Mouse (Mus musculus): ENCODE measurements at regions not wholly inside any gene's neighbourhood (a gene's known extent, or its start where the extent isn't known, plus 50 kb on each side); places are given as distances from the start of the nearest gene placed in this dataset.

DNA sequence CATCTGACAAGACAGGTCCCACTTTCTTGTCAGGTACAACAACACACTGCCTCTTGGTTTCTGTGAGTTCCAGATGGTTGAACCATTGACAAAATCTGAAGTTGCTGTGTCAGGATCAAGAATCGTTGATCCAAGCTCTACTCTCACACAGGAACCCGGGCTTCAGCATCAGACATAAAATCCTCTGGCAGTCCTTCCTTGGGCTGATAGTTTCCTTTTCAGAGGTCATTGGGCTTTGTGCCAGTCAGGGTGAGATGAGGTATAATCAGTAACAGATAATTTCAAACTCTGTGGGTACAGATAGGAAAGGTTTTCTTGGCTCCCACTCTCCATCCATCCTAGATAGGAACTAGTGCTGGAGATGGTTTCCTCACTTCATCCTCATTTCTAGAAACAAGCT lies 649.5 kb downstream of the Defb40 start:
- no peak for ATAC-seq (ENCODE audit: insufficient number of reproducible peaks, low FRiP score, low TSS enrichment)

DNA sequence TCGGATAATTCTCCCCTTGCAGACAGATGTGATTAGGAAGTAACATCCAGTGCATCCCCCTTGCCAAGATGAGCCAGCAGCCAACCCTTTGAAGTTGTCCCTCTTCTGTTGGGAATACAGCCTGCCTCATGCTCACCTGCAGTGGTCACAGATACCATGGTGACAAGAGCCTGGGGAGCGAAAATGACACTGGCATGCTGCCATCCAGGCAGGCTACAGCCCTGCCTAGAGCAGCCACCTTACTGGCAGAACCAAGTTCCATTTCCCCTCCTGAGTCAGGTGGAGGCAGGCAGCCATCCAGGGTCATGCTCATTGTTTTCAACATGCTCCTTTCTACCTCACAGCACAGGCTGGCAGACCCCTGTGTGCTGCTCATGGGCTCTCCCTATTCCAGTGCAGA lies 661.6 kb downstream of the Defb40 start:
- ATAC-seq (ENCODE audit: insufficient number of reproducible peaks, low FRiP score, low TSS enrichment): no peak

DNA sequence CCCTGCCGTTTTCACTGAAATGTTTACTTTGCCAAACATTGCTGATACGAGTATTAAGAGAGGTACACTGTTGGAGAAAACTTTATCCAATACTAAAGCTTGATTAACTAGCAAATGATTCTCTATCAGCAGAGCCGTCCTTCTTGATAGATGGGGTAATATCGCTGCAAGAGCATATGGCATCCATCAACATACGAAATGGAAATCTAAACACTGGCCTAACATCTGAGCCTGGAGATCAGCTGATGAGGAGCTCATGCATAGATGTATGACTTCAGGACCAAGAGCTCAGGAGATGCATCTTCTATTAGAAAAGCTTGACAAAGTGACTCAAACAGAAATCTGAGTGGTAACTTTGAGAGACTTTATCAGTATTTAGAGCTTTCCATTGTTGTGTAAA lies 666.5 kb downstream of the Defb40 start:
- no peak for ATAC-seq (ENCODE audit: insufficient number of reproducible peaks, low FRiP score, low TSS enrichment)

DNA sequence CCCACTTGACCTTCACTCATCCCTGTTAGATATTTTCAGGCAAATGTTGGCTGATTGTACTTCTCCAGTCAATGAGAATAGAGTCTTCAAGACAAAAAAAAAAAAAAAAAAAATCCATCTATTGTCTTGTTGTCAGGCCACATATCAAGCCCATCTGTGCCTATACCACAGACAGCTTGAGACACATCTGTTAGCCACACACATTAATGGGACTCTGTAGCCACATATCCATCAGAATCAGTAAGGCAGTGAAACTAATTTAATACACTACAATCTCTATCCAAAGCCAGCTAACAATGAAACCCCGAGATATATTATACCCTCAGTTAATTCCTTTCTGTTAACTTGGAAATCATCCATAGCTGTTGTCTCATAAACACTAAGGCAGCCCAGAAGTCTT lies 667.1 kb downstream of the Defb40 start:
- ATAC-seq (ENCODE audit: insufficient number of reproducible peaks, low FRiP score, low TSS enrichment): no peak

- ATAC-seq (ENCODE audit: insufficient number of reproducible peaks, low FRiP score, low TSS enrichment): no peak
Measured at GRCm38 (mm10) chr8:18287536-18288237, 690.4 kb downstream of the Defb40 start.

GRCm38 (mm10) chr8:18279932-18280331 lies 698.1 kb downstream of the Defb40 start:
- ATAC-seq (ENCODE audit: insufficient number of reproducible peaks, low FRiP score, low TSS enrichment): no peak

DNA sequence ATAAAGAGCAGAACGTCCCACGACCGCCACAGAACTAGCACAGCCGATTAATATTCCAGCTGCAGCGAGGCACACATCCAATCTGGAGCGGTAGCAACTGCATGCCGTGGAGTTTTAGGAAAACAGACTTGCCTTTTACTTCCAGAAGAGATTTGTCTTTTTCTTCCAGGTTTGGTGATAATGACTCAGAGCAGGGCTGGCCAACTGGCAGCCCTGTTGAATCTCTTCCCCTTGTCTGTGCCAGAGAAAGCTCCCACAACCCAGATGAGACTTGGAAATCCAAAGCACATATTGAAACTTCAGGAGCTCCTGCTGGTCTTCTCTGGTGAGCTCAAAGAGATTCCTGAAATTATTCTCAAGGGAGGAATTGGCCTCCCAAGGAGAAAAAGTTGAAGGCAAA lies 709.8 kb downstream of the Defb40 start:
- ATAC-seq (ENCODE audit: insufficient number of reproducible peaks, low FRiP score, low TSS enrichment): no peak

GRCm38 (mm10) chr8:18258287-18258961 lies 719.6 kb downstream of the Defb40 start:
- no peak for ATAC-seq (ENCODE audit: insufficient number of reproducible peaks, low FRiP score, low TSS enrichment)

- no peak for ATAC-seq (ENCODE audit: insufficient number of reproducible peaks, low FRiP score, low TSS enrichment)
Measured at GRCm38 (mm10) chr8:18246299-18246698, 731.8 kb downstream of the Defb40 start.

- no peak for ATAC-seq (ENCODE audit: insufficient number of reproducible peaks, low FRiP score, low TSS enrichment)
Measured at GRCm38 (mm10) chr8:18217599-18217998, 760.5 kb downstream of the Defb40 start.

DNA sequence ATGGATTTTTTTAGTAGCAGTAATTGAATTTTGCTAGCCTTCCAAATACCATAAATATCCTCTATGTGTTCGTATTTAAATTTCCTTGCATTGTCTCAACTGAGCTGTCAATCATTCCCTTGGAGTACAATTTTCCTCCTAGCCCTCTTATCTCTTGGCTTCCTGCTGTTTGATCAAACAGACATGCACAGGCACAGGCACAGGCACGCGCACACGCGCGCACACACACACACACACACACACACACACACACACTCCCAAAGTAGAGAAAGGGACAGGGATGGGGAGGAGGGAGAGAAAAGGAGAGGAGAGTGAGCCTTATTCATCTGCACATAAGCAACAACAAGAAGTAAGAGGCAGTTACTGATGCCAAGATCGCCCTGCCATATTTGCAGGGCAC lies 760.9 kb downstream of the Defb40 start:
- no peak for ATAC-seq (ENCODE audit: insufficient number of reproducible peaks, low FRiP score, low TSS enrichment)

DNA sequence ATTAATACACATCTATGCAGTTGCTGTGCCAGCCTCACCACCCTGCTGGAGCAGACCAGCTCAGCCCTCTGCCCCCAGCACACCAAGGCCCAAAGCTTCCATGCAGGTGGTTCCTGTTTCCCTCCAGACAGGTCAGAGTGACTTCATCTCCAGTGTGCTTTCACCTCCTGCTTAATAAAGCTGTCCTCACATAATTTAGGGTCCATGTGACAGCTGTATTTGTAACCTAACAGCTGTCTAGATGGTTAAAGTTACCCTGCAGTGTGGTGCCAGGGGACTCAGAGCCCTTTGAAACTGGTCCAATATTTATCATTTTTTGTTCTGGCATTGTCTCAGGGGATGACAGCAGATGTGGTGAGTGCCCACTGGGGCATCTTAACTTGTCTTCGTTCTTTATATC lies 761.5 kb downstream of the Defb40 start:
- ATAC-seq (ENCODE audit: insufficient number of reproducible peaks, low FRiP score, low TSS enrichment): no peak

DNA sequence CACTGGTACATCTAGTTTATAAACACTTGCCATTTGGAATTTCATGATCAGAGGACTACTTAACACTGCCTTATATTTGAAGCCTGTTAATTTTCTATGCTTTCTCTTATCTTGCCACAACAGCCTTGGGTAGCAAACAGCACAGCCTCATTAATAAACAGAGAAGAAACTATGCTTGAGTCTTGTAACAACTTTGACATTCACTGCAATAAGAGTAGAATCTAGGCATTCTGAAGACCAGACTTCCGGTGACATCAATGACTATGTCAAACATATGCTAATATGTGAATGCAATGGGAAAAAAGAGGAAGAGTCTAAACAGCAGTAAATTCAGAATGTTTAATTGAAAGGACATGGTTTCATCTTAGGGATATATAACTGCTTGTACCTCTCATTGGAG lies 768.0 kb downstream of the Defb40 start:
- ATAC-seq (ENCODE audit: insufficient number of reproducible peaks, low FRiP score, low TSS enrichment): no peak

DNA sequence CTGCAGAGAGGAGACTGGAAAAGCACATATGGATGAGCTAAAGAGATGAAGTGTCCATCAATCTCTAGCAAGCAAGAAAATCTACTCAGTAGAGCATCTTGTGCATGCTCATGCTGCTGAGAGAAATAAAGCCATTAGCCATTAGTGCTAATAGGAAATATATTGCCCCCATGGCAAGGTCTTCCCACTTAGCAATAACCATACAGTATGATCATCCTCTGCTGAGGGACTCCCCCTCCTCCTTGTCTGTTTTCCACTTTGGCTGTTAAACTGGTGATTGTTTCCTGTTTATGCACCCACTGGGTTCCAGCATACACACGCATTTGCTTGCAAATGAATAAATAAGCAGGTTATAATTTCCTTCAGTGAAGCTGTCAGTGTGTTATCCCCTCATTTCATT lies 769.4 kb downstream of the Defb40 start:
- ATAC-seq (ENCODE audit: insufficient number of reproducible peaks, low FRiP score, low TSS enrichment): no peak

GRCm38 (mm10) chr8:18187486-18187885 lies 790.6 kb downstream of the Defb40 start:
- ATAC-seq (ENCODE audit: insufficient number of reproducible peaks, low FRiP score, low TSS enrichment): no peak

- ATAC-seq (ENCODE audit: insufficient number of reproducible peaks, low FRiP score, low TSS enrichment): no peak
Measured at GRCm38 (mm10) chr8:18175544-18176092, 802.4 kb downstream of the Defb40 start.

- no peak for ATAC-seq (ENCODE audit: insufficient number of reproducible peaks, low FRiP score, low TSS enrichment)
Measured at GRCm38 (mm10) chr8:18158619-18159018, 819.4 kb downstream of the Defb40 start.

DNA sequence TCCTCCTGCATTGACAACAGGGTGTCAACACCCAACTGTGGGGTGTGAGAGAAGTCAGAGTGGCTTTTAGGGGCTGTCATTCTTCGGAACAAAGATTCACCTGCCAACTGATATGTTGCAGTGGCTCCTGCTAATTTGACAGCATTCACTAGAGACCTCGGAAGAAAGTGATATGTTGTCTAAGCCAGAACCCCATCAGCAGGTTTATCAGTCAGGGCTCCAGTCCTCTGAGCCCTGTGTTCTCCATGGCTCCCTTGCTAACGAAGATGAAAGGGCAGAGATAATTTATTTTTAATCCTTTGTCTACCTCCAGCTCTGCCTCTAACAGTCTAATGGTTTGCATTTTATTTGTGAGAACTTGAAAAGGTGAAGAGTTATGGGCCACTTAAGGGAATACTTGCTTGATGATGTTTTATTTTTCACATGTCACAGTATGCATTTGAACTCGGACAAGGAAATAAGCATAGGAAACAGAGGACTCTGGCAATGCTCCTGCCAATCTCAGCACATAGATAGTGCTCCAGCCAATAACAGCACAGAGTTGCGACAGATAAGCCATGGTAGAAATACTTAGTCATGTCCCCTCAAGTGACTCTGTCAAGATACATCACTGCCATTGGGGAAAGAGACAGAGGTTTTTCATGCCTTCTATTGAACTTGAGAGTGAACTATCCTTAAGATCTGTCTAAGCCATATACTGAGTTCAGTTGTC lies 862.6 kb downstream of the Defb40 start:
- no peak for ATAC-seq (ENCODE audit: insufficient number of reproducible peaks, low FRiP score, low TSS enrichment)

DNA sequence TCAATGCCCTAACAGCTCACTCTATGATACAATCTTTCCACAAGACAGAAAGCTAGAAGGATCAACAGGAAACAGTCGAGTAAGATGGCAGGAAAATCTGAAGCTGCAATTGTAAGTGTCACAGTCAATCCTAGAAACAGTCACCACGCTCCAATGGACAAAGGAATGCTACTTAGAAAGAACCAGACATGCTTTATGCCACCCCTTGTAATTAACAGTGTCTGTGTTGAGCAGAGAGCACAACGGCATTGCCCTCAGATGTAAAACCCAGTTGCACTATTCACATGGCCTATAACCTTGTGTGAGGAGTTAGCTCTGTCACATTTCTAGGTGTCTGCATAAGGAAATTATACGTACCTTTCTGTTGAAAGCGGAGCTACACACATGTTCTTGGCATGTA lies 864.8 kb downstream of the Defb40 start:
- no peak for ATAC-seq (ENCODE audit: insufficient number of reproducible peaks, low FRiP score, low TSS enrichment)

DNA sequence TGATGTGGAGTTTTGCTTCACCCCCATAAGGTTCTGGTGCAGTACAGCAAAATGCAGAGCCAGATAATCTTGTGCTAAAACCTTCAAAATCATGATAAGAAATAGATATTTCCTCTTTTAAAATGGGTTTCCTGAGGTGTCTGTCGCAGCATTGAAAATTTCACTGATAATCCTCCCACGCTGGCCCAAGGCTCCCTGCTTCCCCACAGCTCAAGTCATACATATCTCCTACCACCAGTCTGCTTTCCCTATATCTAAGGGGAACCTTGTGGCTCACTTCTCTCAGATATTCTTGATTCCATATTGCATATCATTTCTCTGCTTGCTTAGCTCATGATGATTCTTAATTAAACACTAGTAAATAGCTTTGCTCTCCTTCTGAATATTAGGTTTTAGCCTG lies 868.6 kb downstream of the Defb40 start:
- no peak for ATAC-seq (ENCODE audit: insufficient number of reproducible peaks, low FRiP score, low TSS enrichment)

DNA sequence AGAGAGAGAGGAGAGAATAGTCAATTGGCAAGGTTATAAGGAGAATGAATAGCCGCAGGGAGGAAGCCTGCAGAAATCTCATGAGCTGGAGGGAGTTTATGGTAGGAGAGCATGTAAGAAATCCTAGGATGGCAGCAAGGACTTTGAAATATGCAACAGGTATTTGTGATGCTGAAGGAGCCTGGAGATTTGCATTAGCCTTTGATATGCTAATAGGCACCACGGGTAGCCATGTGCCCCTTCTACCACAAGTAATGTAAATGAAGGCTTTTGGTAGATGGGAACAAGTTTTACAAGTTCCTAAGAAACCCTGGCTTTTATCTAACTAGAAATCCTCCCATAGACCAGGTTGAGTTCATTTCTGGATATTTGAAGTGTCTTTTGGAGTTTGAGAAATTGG lies 871.2 kb downstream of the Defb40 start:
- ATAC-seq (ENCODE audit: insufficient number of reproducible peaks, low FRiP score, low TSS enrichment): no peak
